Mouse (Mus musculus) cortical plate, adult 2 months (tissue): ENCODE measurements around the gene Krt24. TPM values are rescaled to one million over a fixed set of nuclear protein-coding genes. Genes with fewer than 3 reads are reported as not detected.
A peak's percentile ranks its signal among the peaks of the same experiment; 100 is the strongest.

Experiments used
- H3K27ac ChIP-seq: fragments of 200-500 bp; 2 replicates; pipeline ENCODE4 v1.5.1; 2012; ENCODE audit warnings: low read length, control low read depth, inconsistent platforms; ENCODE audit not compliant: insufficient read depth
- H3K4me1 ChIP-seq: fragments of 200-500 bp; 2 replicates; pipeline ENCODE4 v1.6.1; 2011; ENCODE audit warnings: low read length; ENCODE audit not compliant: control insufficient read depth, insufficient read depth
- H3K4me3 ChIP-seq: fragments of 200-500 bp; 2 replicates; pipeline ENCODE4 v1.5.1; 2011; ENCODE audit warnings: mild to moderate bottlenecking, low read length, control low read depth; ENCODE audit not compliant: insufficient read depth
- CTCF ChIP-seq: fragments of 200-500 bp; IDR thresholded peaks from 2 replicates; pipeline ENCODE4 v1.5.1; 2011; ENCODE audit warnings: mild to moderate bottlenecking, control low read depth, low read length; ENCODE audit not compliant: insufficient read depth; ENCODE audit errors: extremely low read depth
- POLR2A ChIP-seq: fragments of 200-500 bp; IDR thresholded peaks from 2 replicates; pipeline ENCODE4 v1.6.1; 2011; ENCODE audit warnings: mild to moderate bottlenecking, low read length, control low read depth; ENCODE audit not compliant: insufficient read depth; ENCODE audit errors: extremely low read depth
- polyA plus RNA-seq: library from polyadenylated mRNA; depleted of rRNA; stranded (reverse); fragments of >200 nt; gene quantifications from 2 replicates; pipeline ENCODE4 v1.2.3, GENCODE M21; 2012; rRNA removed

Gene Krt24
- not detected in 2 replicates for polyA plus RNA-seq

- no peak within 1 kb of the TSS for H3K27ac ChIP-seq
- no peak within 1 kb of the TSS for H3K4me3 ChIP-seq
- TF ChIP-seq POLR2A (no peak), CTCF (no peak)
- H3K4me1 ChIP-seq: no peaks in the 10 kb centered on the region
Measured at GRCm38 (mm10) chr11:99284833-99285312, at the start of gene Krt24. Gene Krt24 (minus strand): TSS chr11:99285262.

- H3K4me1 ChIP-seq: no peaks in the 10 kb centered on the region
- no peak for TF ChIP-seq CTCF
- TF ChIP-seq POLR2A: no peak
Measured at GRCm38 (mm10) chr11:99333426-99333825, 48.4 kb upstream of the Krt24 start.

GRCm38 (mm10) chr11:99329655-99330054 is 44.6 kb upstream of the Krt24 start:
- Histone ChIP-seq H3K4me1 (no peaks in the 10 kb centered on the region), H3K27ac (no peak overlapping the region), H3K4me3 (no peak overlapping the region)
- no peak for TF ChIP-seq POLR2A
- TF ChIP-seq CTCF: no peak

More at GRCm38 (mm10) chr11:99333426-99333825, 48.4 kb upstream of the Krt24 start:
- H3K27ac ChIP-seq: no peak overlapping the region
- H3K4me3 ChIP-seq: no peak overlapping the region

DNA sequence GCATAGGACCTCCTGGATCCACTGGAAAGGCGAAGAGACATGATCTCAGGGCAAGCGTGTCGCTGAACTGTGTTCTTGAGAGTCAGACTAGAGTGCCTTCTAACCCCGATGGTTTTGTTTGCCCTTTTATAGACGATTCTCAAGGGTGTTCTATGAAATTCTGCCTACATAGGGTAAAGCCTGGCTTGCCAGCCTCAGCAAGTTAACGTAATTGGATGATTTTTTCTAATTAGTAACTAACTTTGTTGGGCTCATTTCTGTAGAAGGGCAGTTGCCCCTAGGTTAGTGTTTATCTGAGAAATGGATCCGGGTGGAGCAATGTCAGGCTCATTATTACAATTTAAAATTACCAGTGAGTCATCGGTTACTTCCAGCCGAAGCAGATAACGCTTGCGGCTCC is 37.8 kb upstream of the Krt24 start, which contains the start of gene Krt25:
Gene Krt25, minus strand, starts transcription at position 101 of the 400 bp plus-strand sequence.
- no peak within 1 kb of the TSS for H3K27ac ChIP-seq
- H3K4me1 ChIP-seq: no peaks in the 10 kb centered on the region
- H3K4me3 ChIP-seq: no peak within 1 kb of the TSS
- TF ChIP-seq CTCF (no peak), POLR2A (no peak)

DNA sequence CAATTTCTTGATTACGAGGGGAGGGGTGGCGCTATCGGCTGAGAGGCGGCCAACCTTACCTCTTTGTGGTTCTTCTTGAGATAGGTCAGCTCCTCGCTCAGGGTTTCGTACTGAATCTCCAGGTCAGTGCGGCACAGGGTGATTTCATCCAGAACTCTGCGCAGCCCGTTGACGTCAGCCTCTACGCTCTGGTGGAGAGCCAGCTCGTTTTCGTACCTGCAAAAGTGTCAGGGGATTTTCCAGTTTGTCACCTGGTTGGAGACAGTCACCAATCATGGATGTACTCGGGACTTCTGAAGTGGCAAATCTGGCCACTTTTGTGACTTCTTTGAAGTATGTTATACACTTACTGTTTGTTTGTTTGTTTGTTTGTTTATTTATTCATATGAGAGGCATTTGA is 36.0 kb upstream of the Krt24 start:
- TF ChIP-seq CTCF: no peak
- no peak for TF ChIP-seq POLR2A
- Histone ChIP-seq H3K4me3 (no peak overlapping the region), H3K27ac (no peak overlapping the region), H3K4me1 (no peaks in the 10 kb centered on the region)

GRCm38 (mm10) chr11:99319127-99319526 is 34.1 kb upstream of the Krt24 start:
- no peaks in the 10 kb centered on the region for H3K4me1 ChIP-seq
- H3K4me3 ChIP-seq: no peak overlapping the region
- TF ChIP-seq POLR2A (no peak), CTCF (no peak)
- no peak overlapping the region for H3K27ac ChIP-seq

DNA sequence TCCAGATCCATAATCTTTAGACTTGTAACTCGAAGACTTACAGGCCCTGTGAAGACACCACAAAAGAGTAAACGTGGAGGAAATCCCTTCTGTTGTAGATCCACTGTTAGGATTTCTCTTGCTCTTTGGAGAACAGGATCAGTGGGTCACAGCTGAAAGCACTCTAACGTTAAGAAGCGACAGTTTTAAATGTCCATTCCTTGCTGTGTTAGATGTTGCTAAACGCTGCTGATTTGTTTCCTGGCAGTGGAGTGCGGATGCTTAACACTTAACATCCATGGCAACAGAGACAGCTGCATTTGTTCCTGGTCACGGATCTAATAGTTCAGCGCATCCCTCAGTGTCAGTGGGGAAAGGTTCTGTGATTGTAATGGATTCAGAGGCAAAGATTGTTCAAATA is 31.5 kb upstream of the Krt24 start:
- TF ChIP-seq POLR2A: no peak
- TF ChIP-seq CTCF: no peak
- Histone ChIP-seq H3K4me1 (no peaks in the 10 kb centered on the region), H3K4me3 (no peak overlapping the region), H3K27ac (no peak overlapping the region)

GRCm38 (mm10) chr11:99314594-99314993 is 29.5 kb upstream of the Krt24 start:
- TF ChIP-seq CTCF (no peak), POLR2A (no peak)
- Histone ChIP-seq H3K4me1 (no peaks in the 10 kb centered on the region), H3K27ac (no peak overlapping the region), H3K4me3 (no peak overlapping the region)

GRCm38 (mm10) chr11:99310882-99311281 is 25.8 kb upstream of the Krt24 start:
- Histone ChIP-seq H3K4me1 (no peaks in the 10 kb centered on the region), H3K4me3 (no peak overlapping the region), H3K27ac (no peak overlapping the region)
- TF ChIP-seq POLR2A (no peak), CTCF (peak; percentile 21; the same call in 1 of the 2 replicates)

GRCm38 (mm10) chr11:99307579-99307978 is 22.5 kb upstream of the Krt24 start:
- no peak for TF ChIP-seq POLR2A
- peak; percentile 71 for TF ChIP-seq CTCF
- Histone ChIP-seq H3K4me1 (no peaks in the 10 kb centered on the region), H3K4me3 (no peak overlapping the region), H3K27ac (no peak overlapping the region)
